Mouse (Mus musculus) testis, adult 2 months (tissue): ENCODE data around the gene Fbxo47. TPM values are rescaled to one million over a fixed set of nuclear protein-coding genes. Genes with fewer than 3 reads are reported as not detected.

ENCODE experiments used
- H3K27ac ChIP-seq: fragments of 200-500 bp; 2 replicates; pipeline ENCODE4 v1.5.1; 2012; ENCODE audit warnings: low read depth, low read length; ENCODE audit not compliant: control insufficient read depth, insufficient read depth
- H3K27me3 ChIP-seq: fragments of 200-500 bp; 2 replicates; pipeline ENCODE4 v1.6.1; 2012; ENCODE audit warnings: mild to moderate bottlenecking, low read length, moderate library complexity; ENCODE audit not compliant: control insufficient read depth, insufficient read depth
- H3K36me3 ChIP-seq: fragments of 200-500 bp; 2 replicates; pipeline ENCODE4 v1.6.1; 2012; ENCODE audit warnings: mild to moderate bottlenecking, low read length; ENCODE audit not compliant: control insufficient read depth, insufficient read depth
- H3K4me1 ChIP-seq: fragments of 200-500 bp; 2 replicates; pipeline ENCODE4 v1.6.1; 2012; ENCODE audit warnings: low read length; ENCODE audit not compliant: control insufficient read depth, insufficient read depth
- H3K4me3 ChIP-seq: fragments of 200-500 bp; 2 replicates; pipeline ENCODE4 v1.5.1; 2012; ENCODE audit warnings: low read depth, mild to moderate bottlenecking, low read length, moderate library complexity, mixed read lengths; ENCODE audit not compliant: control insufficient read depth
- CTCF ChIP-seq: fragments of 200-500 bp; IDR thresholded peaks from 2 replicates; pipeline ENCODE4 v1.5.1; 2012; ENCODE audit warnings: low read depth, mild to moderate bottlenecking, inconsistent platforms, low read length, moderate library complexity; ENCODE audit not compliant: control insufficient read depth, insufficient read depth, insufficient replicate concordance
- POLR2A ChIP-seq: fragments of 200-500 bp; IDR thresholded peaks from 2 replicates; pipeline ENCODE4 v1.6.1; 2012; ENCODE audit warnings: low read depth, mild to moderate bottlenecking, inconsistent platforms, low read length, moderate library complexity; ENCODE audit not compliant: control insufficient read depth
- polyA plus RNA-seq: library from polyadenylated mRNA; depleted of rRNA; stranded (reverse); fragments of >200 nt; gene quantifications from 2 replicates; pipeline ENCODE4 v1.2.3, GENCODE M21; 2012

Gene Fbxo47
- polyA plus RNA-seq, 1 experiment: 25.8 TPM

DNA sequence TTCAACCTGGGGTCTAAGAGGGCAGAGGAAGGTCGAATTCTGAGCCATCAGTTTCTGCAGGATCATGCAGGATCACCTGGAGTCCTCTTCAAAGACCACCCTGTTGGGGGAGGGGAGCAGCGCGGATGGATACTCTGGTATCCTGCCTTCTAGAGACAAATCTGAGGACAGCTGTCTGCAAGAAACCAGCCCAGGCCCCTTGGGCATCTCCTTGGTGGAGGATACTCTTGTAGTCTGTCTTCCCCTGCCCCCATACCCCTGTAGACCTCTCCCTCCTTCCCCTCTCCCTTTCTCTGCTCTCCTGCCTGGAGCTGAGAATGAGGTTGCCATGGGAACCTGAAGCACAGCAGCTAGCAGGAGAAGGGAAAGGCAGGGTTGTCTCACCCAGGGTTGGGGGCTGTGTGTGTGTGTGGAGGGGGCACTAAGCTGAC, 71.4 kb downstream of the Fbxo47 start:
- no peaks in the 10 kb centered on the region for H3K36me3 ChIP-seq

DNA sequence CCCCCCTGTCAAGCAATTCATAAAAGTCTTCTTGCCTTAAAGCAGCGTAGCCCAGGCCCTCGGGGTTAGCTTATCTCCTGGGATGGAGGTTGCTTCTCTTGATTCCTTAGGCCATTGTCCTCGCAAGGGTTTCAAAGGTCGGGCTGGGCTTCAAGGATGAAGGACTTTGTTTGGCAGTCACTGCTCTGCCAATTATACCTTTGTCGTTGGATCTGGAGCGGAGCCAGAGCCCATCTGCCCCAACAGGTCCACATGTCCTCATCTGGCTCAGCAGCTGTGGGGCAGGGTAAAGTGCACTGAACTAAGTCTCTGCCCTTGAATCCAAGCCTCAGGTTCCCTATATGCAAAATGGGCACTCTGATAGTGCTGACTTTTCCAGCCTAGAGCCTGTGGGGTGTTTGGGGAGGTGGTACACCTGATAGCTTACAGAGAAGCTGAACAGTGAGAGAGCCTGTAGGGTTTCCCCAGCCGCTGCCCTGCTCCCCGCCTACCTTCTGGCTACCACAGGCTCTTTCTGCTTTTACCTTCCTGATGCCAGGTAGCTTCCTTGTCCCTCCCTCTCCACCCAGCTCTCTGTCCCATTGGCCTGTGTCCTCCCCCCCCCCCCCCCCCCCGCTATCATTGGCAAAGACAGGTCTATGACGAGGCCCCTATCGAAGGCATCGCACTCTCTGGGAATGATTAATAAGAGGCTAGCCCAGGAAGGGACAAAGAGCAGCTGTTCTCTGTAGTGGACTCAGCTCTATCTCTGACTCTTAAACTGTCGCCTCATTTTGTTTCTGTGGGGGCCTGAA, 72.2 kb downstream of the Fbxo47 start:
- no peak overlapping the region for H3K27ac ChIP-seq
- no peak overlapping the region for H3K4me3 ChIP-seq
- H3K27me3 ChIP-seq: no peaks in the 10 kb centered on the region
- peaks cover 23% of the 10 kb centered on the region for H3K4me1 ChIP-seq
- TF ChIP-seq POLR2A: no peak
- TF ChIP-seq CTCF: no peak
- no peaks in the 10 kb centered on the region for H3K36me3 ChIP-seq

More for the DNA sequence above, 71.4 kb downstream of the Fbxo47 start:
- Histone ChIP-seq H3K4me1 (peaks cover 23% of the 10 kb centered on the region), H3K27ac (no peak overlapping the region), H3K4me3 (no peak overlapping the region), H3K27me3 (no peaks in the 10 kb centered on the region)
- TF ChIP-seq POLR2A: no peak

DNA sequence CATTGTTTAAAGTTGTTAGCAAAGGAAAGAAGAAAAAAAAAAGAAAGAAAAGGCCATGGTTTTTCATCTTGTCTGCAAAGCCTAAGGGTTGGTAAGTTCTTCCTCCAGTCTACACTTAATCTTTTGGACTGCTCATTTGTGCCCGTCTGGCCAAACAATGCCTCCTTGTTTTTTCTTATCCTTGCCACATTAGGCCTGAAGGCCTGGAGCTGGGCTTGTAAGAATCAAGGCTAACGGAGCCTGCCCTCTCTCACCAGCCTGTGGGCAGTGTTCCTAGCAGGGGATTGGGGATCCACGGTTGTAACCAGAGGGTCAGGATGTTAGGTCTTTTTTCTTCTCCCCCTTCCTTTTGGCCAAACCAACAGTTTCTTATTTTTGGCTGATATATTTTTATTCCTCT, 73.0 kb downstream of the Fbxo47 start:
- TF ChIP-seq CTCF: no peak
- TF ChIP-seq POLR2A: no peak
- Histone ChIP-seq H3K27me3 (no peaks in the 10 kb centered on the region), H3K36me3 (no peaks in the 10 kb centered on the region), H3K4me3 (no peak overlapping the region), H3K27ac (no peak overlapping the region), H3K4me1 (peaks cover 28% of the 10 kb centered on the region)

DNA sequence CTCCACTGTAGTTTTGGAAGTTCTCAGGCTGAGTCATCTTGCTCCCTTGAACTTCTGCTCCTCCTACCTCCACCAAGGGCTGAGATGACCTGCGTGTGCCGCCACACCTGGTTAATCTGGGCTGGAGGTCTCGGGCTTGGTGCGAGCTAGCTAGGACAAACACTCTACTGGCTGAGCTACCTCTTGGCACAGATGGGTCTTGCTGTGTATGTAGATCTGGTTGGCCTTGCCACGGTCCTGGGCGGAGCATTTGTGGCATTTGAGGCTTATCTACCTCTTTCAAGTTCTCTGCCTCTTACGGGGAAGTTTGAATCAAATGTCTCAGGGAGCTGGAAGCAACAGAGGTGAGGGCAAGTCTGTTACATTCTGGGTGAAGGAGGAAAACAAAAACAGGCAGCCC, 73.6 kb downstream of the Fbxo47 start:
- Histone ChIP-seq H3K4me1 (peaks cover 33% of the 10 kb centered on the region), H3K27ac (no peak overlapping the region), H3K36me3 (no peaks in the 10 kb centered on the region), H3K4me3 (no peak overlapping the region), H3K27me3 (no peaks in the 10 kb centered on the region)
- no peak for TF ChIP-seq CTCF
- TF ChIP-seq POLR2A: no peak

DNA sequence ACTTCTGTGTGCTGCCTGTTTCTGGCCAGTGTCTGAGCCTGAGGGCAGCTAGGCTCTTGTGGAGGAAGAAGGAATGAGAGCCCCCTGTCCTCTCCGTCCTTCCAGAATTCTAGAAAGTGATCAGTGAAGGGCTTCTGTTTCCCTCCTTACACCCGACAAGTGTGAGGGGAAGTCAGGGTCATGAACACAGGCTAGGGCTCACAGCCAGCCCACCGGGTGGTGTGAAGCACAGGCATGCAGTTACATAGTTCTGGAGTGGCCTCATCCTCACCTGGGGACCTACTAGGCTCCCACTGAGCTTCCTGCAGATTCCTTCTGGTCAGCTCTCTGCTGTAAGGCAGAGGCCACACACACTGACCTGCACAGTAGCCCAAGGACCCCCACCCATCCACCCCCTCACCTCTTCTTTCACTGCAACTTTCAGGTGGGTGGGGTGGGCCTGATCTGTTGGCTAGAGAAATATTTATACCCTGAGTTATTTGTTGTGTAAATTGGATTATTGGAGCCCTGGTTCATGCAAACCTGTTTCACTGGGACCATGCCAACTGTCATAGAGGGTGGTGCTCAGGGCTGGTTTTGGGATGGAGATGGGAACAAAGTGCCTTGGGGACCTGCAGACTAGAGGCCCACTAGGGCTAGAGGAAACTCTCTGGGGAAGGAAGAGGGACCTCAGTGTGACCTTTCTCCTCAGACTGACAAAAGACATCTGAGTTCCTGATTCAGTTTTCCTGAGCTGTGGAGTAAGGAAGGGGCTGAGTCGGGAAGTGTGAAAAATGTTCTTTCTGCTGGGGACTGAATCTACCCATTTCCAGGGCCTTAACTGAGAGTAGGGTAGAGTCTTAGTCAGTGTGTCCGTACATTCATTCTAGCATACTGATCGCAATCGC, 74.5 kb downstream of the Fbxo47 start:
- Histone ChIP-seq H3K27ac (no peak overlapping the region), H3K27me3 (no peaks in the 10 kb centered on the region), H3K4me1 (peaks cover 38% of the 10 kb centered on the region), H3K4me3 (no peak overlapping the region), H3K36me3 (no peaks in the 10 kb centered on the region)
- TF ChIP-seq POLR2A (no peak), CTCF (no peak)

DNA sequence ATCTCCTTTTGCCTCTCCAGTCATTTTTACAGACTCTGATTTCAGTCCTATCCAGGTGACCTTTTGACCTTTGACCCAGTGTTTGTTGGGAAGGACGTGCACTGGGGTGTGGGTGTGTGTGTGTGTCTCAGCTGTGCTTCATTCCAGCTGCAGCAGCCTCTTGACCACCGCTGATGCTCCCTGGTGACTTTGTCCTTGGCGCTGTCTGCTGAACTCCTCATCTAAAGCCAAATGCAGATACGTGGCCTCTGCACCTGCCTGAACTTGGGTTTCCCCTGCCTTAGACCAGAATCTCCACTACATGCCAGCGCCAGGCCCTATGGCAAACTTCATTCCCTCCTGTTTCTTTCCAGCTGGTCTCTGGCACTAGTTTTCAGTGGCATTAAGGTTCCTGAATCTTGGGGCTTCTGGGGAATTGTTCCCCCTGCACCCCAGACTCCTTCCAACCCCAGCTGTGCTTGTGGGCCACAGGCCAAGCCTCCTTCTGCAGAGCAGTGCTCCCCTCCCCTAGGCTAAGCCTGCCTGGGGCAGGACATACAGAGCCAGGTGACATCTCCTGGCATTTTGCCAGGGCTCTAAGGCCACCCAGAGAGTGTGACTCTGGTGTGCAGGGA, 75.2 kb downstream of the Fbxo47 start:
- TF ChIP-seq CTCF (no peak), POLR2A (no peak)
- Histone ChIP-seq H3K4me3 (no peak overlapping the region), H3K27ac (0 out of 2 replicates have a peak overlapping the region, but pooled peaks have one; percentile 15), H3K4me1 (peaks cover 38% of the 10 kb centered on the region), H3K27me3 (no peaks in the 10 kb centered on the region), H3K36me3 (no peaks in the 10 kb centered on the region)

DNA sequence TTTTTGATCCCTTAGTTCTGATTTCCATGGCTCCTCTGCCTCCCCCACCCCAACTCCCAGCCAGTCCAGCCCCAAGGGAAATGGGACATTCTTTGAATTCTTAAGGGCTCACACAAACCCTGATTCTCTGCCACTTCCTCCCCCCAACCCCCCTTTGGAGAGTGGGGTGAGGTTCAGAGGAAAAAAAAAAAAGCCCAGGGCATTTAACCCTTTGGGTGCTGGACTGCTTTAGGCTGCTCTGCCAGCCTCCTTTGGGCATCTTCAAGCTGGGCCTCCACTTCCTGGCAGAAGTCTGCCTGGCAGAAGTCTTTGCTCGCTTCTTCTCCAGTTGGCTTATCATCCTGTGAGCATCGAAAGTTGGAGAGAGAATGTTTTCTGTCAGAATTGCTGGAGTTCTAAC, 75.9 kb downstream of the Fbxo47 start:
- H3K27ac ChIP-seq: no peak overlapping the region
- H3K4me3 ChIP-seq: no peak overlapping the region
- H3K27me3 ChIP-seq: no peaks in the 10 kb centered on the region
- H3K4me1 ChIP-seq: peaks cover 34% of the 10 kb centered on the region
- H3K36me3 ChIP-seq: no peaks in the 10 kb centered on the region
- TF ChIP-seq POLR2A: no peak
- no peak for TF ChIP-seq CTCF
